Mouse (Mus musculus): ENCODE measurements at regions not wholly inside any gene's neighbourhood (a gene's known extent, or its start where the extent isn't known, plus 50 kb on each side); places are given as distances from the start of the nearest gene placed in this dataset.

DNA sequence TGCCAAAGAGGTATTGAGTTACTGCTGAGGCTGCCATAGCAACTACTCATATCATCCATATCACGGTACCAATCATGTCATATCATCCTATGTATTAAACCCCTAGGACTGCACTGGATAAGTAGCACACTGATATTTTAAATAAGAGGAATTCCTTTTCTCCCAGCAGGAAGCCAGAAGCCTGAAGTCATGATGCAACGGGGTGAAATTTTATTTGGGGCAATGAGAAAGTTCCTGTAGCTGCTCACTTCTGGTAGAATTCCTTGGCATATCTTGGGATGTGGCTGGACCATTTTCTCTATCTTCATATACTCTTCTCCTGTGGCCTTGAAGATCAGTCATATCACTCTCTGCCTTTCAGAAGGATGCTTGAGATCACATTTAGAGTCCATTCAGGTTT, 87.3 kb upstream of the 4933402D24Rik start:
- no peak for ATAC-seq (replicated peaks; ENCODE audit: low read depth, poor library complexity, severe bottlenecking)

DNA sequence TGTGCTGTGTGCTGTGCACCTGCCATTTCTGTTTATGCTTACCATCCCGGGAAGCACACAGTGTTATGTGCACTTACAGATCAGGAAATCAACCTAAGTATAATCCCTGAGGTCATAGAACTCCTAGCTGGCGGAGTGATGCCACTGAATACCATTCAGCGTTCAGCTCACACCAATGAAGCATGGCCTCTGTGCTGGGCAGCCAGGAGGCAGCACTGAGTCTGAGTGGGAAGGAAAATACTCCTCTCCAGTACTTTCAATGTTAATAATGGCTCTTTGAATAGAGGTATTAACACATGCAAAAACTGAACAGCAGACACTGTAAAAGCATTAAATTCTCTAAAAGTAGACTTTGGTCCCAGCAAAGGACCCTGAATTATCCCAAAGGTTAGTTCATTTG, 85.7 kb upstream of the 4933402D24Rik start:
- no peak; the same call in 1 of the 2 replicates for ATAC-seq (replicated peaks; ENCODE audit: low read depth, poor library complexity, severe bottlenecking)

DNA sequence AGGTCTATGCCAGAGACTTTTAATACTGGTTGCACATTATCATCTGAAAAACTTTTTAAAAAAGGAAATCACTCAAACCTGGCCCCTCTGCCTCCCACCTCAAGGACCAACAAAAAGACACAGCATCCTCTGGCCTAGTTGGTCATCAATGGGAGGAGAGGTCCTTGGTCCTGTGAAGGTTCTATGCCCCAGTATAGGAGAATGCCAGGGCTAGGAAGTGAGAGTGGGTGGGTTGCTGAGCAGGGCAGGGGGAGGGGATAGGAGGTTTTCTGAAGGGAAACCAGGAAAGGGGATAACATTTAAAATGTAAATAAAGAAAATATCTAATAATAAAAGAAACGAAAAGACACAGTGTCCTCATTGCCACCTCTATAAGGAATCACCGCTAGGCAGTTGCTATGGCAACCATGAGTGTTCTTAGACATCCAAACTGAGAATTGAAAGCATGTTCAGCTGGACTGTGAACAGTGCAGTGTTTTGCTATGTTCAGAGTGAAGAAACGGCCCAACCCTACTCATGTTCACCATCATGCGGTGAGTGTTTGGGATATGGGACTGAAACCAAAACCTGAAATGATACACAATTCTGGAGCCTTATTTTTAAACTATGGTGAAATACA, 82.5 kb upstream of the 4933402D24Rik start:
- ATAC-seq (replicated peaks; ENCODE audit: low read depth, poor library complexity, severe bottlenecking) = no peak

DNA sequence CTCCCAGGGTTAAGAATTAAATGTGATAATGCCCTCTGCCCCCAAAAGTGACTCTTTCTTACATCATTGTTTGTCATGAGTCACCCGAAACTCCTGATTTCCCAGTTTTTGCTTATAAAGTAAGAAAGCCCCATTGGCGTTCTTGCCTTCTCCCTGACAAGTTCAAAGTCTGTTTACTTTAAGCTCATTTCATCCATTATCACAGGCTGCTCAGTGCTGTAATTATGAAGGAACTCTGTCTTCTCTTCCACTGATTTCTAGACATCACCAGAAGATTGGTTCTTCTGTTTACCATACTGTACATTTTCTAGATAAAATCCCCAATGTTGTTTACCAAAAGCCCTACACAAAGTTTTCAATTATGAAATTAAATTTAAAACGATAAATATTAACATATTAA, 81.2 kb upstream of the 4933402D24Rik start:
- no peak for ATAC-seq (replicated peaks; ENCODE audit: low read depth, poor library complexity, severe bottlenecking)

DNA sequence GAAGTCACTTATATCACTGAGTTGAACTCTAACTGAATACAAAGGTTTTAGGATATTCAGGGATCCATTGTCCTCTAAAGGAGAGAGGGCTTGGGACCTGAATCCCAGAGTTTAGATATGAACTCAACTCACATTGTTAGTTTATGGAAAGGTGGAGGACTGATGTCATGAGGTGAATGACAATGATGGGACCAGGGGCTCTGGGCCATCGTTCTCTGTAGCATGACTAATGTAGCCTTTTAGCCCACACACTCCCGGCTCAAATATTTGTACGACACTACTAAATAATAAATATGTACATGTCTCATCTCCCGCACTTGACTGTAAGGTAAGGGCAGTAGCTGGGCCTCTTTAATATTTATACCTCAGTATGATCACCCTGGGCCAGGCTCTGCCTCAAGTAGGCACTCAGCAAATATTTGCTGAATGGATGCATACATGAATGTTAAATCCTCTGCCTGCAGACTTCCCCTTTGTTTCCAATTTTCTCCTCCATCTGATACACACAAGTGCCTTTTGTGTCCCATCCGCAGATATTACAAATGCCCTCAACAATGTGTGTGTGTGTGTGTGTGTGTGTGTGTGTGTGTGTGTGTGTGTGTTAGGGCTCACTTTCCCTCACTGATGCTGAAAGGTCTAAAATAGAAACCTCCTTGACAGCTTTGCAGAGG, 59.2 kb upstream of the 4933402D24Rik start:
- no peak for ATAC-seq (replicated peaks; ENCODE audit: low read depth, poor library complexity, severe bottlenecking)

DNA sequence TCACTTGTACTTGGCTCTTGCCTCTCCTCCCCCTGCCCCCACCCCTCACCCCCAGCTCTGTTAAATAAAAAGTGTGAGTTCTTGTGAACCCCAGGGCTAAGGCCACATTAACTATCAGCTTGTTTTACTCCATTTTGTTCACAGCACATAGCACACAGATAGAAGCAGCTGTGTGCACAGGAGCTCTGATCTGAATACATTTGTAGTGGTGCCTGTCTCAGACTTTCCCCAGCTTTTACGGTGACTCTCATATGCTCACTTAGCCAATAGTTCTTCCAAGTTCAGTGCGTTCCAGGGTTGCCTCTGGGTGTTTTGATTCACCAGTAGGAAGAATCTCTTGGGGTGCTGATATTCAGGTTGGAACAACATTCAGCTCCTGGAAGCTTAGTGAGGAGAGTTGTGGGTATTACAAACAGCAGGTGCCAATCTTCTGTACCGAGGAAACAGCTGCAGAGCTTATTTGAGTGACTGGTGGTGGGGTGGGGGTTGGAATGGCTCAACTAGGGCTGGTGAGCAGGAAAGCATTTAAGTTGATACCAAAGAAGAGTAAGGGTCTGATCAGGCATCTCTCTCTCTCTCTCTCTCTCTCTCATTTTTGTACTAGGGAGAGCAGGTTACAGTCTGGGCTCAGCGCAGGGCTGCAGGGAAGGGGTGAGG, 51.7 kb upstream of the 4933402D24Rik start:
- no peak for ATAC-seq (replicated peaks; ENCODE audit: low read depth, poor library complexity, severe bottlenecking)

DNA sequence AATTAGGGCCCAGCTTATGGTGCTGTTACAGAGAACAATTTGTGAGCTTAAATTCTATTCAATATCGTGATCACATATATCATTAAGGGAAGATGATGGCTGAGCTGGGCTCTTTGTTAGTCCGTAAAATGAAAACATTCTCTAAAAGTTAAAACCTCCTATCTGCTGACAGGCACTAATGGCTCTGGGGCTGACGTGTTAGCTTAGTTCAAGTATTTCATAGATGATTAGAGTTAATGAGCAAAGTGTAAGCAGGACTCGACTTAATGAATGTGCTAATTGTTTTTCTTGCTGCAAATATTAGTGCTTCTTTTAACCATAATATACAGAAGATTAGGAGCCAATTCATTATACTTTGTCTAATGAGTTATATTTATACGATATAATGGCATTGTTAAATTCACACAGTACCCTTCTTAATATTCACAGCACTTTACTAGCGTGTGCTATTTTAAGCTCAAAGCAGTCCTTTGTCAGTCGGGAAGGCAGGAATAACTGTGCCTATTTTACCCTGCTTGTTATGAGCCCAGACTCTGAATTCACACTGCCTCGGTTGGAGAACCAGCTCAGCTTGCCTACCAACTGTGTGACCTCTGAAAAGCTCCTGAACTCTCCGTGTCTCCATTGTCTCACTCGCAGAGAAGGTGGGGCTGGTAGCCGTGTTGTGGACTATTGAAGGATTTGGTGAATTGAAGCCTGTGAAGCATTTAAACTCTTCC, 50.6 kb upstream of the 4933402D24Rik start:
- ATAC-seq (replicated peaks; ENCODE audit: low read depth, poor library complexity, severe bottlenecking) = no peak

Data from common myeloid progenitor, adult 5-6 weeks (primary cell).